Mouse (Mus musculus) cerebellum, postnatal 36 days (tissue): ENCODE data around the gene Gm17416.

Source experiments
- DNase-seq, 2 experiments: peaks; one replicate each; pipeline ENCODE4 v3.0.0; 2021 to 2022; ENCODE audit warnings: mixed read lengths in 2 of 2

Gm17416 gene

DNA sequence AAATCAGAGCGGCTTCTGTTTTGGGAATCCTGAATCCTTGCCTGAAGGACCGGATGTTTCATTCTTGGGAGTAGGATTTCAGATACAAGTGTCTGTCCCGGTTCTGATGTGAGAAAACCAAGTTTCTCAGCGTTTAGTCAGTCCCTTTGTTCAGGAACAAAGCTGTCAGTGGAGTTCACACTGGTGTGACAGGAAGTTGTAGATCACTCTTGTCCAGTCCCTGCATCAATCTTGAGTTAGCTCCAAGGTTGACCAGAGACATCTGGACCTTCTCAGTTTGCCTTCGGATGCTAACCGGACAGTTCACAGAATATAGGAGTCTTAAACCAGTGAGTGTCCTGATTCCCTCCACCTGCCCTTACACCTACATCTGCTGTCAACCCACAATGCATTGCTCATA is 38.6 kb downstream of the Gm17416 start:
- no peak for DNase-seq

DNA sequence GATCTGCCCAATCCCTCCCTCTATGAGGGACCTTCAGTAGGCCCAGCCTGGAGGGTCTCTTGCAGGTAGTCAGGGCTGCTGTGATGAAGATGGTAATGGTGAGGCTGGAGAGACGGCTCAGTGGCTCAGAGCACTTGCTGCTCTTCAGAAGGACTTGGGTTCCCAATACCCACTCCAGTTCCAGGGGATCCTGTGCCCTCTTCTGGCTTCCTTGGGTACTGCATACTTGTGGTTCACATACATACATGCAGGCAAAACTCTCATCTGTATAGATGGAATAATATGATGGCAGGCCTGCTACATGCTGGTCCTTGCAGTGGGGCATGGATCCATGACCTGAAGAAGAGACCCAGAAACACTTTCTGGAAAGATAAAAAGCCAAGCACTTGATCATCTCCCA is 39.6 kb downstream of the Gm17416 start:
- no peak for DNase-seq

DNA sequence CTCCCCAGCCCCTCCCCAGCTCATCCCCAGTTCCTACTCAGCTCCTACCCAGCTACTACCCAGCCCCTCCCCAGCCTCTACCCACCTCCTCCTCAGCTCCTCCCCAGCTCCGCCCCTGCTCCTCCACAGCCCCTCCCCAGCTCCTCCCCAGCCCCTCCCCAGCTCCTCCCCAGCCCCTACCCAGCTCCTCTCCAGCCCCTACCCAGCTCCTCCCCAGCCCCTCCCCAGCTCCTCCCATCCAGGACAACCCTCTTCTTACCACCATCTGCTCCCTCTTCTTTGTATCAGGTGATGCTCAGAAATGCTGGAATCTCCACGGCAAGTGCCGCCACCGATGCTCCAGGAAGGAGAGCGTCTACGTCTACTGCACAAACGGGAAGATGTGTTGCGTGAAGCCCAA is 43.1 kb downstream of the Gm17416 start:
- no peak for DNase-seq

DNA sequence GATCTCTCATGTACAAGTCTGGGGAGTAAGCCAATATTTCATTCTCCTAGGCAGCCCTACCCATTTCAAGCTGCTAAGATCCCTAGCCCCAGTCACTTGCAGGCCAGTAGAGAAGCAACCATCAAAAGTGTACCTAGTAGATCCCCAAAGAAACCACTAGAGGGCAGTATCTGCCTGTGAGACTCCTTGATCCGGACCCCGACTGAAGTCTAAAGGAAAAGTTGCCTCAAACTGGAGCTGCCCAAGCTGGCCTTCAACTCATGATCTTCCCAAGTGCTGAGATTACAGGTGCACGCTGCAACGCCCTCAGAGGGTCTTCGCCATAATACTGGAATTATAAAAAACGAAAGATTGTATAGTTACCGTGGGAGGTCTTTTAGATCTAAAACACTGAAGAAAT is 46.4 kb downstream of the Gm17416 start:
- DNase-seq, result peak in 1 of 2 experiments; percentile 23

- DNase-seq, result no peak
Observed at GRCm38 (mm10) chr2:152616470-152616869, 47.3 kb downstream of the Gm17416 start.

DNA sequence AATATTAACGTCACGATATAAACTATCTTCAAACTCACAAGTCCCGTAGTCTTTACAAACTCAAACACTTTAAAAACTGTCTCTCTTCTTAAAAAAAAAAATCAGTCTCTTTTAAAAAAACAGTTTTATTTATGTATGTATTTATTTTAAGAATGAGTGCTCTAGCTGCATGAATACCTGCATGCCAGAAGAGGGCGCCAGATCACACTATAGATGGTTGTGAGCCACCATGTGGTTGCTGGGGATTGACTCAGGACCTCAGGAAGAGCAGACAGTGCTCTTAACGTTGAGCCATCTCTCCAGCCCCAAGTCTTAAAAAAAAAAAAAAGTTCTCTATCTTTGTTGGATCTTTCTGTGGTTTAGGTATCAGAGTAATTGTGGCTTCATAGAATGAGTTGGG is 48.2 kb downstream of the Gm17416 start:
- DNase-seq, result no peak
